In genomic region chr5:67424636-67425035, GRCm38 (mm10) we compare ENCODE assay signal across 14 mouse cellular contexts. TPM values are rescaled to one million over a fixed set of nuclear protein-coding genes. Genes with fewer than 3 reads are reported as not detected.
DNase-seq lines count a peak whose midpoint lies in the region; ATAC-seq and TF ChIP-seq lines count a peak whose summit lies in the region.
"Had no signal": no experiment of that assay in that cellular context is flagged by ENCODE, and none has a peak within 500 bp of the region (broad histone marks: within the 10 kb centered on the region; RNA-seq: fewer than 3 reads in every experiment).

No protein-coding gene starts in this region.

- no peak overlapping the region for H3K27ac ChIP-seq in midbrain, embryonic 11.5 days (ENCODE audit: low read depth, low read length)
- H3K27ac ChIP-seq in midbrain, embryonic 16.5 days (ENCODE audit: low read length), result no peak overlapping the region
- H3K27ac ChIP-seq in hindbrain, embryonic 15.5 days (replicated peaks), result no peak overlapping the region
- H3K27ac ChIP-seq in intestine, postnatal 0 days (ENCODE audit: low read depth, low read length), result no peak overlapping the region
- H3K27ac ChIP-seq: heart, embryonic 13.5 days; kidney, embryonic 15.5 days; liver, embryonic 15.5 days had no signal

- TF ChIP-seq CTCF in intestine, postnatal 0 days (IDR thresholded peaks at IDR 0.05; ENCODE audit: low read depth), result no peak

- no peak overlapping the region for H3K4me2 ChIP-seq in midbrain, embryonic 11.5 days
- no peak overlapping the region; the same call in 1 of the 2 replicates for H3K4me2 ChIP-seq in midbrain, embryonic 16.5 days (ENCODE audit: low read length)
- H3K4me2 ChIP-seq in hindbrain, embryonic 15.5 days, result peak overlapping the region; percentile 84
- no peak overlapping the region for H3K4me2 ChIP-seq in intestine, postnatal 0 days (replicated peaks; ENCODE audit: low read depth)
- H3K4me2 ChIP-seq: kidney, embryonic 15.5 days; liver, embryonic 15.5 days had no signal

- no peak for ATAC-seq in midbrain, embryonic 11.5 days (ENCODE audit: low FRiP score)
- ATAC-seq in midbrain, embryonic 16.5 days, result no peak
- ATAC-seq in hindbrain, embryonic 15.5 days (ENCODE audit: low FRiP score, low read depth), result no peak
- ATAC-seq in intestine, postnatal 0 days, result no peak

- H3K9me3 ChIP-seq in midbrain, embryonic 11.5 days (ENCODE audit: control insufficient read depth, low read length), result no peaks in the 10 kb centered on the region
- no peaks in the 10 kb centered on the region for H3K9me3 ChIP-seq in midbrain, embryonic 16.5 days (replicated peaks; ENCODE audit: control insufficient read depth, low read length, poor library complexity, severe bottlenecking)
- no peaks in the 10 kb centered on the region for H3K9me3 ChIP-seq in hindbrain, embryonic 15.5 days
- no peaks in the 10 kb centered on the region for H3K9me3 ChIP-seq in intestine, postnatal 0 days (ENCODE audit: control insufficient read depth)
- H3K9me3 ChIP-seq: heart, embryonic 13.5 days; kidney, embryonic 15.5 days; liver, embryonic 15.5 days had no signal

- peaks cover 10% of the 10 kb centered on the region for H3K4me1 ChIP-seq in midbrain, embryonic 11.5 days (ENCODE audit: control insufficient read depth, insufficient read depth, low read length)
- H3K4me1 ChIP-seq in midbrain, embryonic 16.5 days (ENCODE audit: control insufficient read depth, insufficient read depth, low read length), result peaks cover 25% of the 10 kb centered on the region
- H3K4me1 ChIP-seq in hindbrain, embryonic 15.5 days (replicated peaks), result peaks cover 38% of the 10 kb centered on the region
- no peaks in the 10 kb centered on the region for H3K4me1 ChIP-seq in intestine, postnatal 0 days (replicated peaks; ENCODE audit: control insufficient read depth, insufficient read depth, low read length)

- H3K36me3 ChIP-seq in midbrain, embryonic 11.5 days (ENCODE audit: control insufficient read depth, insufficient read depth, low read length), result no peaks in the 10 kb centered on the region
- H3K36me3 ChIP-seq in midbrain, embryonic 16.5 days (ENCODE audit: control insufficient read depth, insufficient read depth, low read length), result no peaks in the 10 kb centered on the region
- no peaks in the 10 kb centered on the region for H3K36me3 ChIP-seq in hindbrain, embryonic 15.5 days
- H3K36me3 ChIP-seq in intestine, postnatal 0 days (ENCODE audit: control insufficient read depth, insufficient read depth), result no peaks in the 10 kb centered on the region
- H3K36me3 ChIP-seq: heart, embryonic 13.5 days; kidney, embryonic 15.5 days; liver, embryonic 15.5 days had no signal

- no peak overlapping the region for H3K4me3 ChIP-seq in midbrain, embryonic 11.5 days (ENCODE audit: low read depth, low read length)
- H3K4me3 ChIP-seq in midbrain, embryonic 16.5 days (ENCODE audit: low read depth, low read length), result no peak overlapping the region
- H3K4me3 ChIP-seq in hindbrain, embryonic 15.5 days, result peak overlapping the region; percentile 4; the same call in 1 of the 2 replicates
- H3K4me3 ChIP-seq in intestine, postnatal 0 days (ENCODE audit: low read depth, low read length), result no peak overlapping the region
- H3K4me3 ChIP-seq: kidney, embryonic 15.5 days; liver, embryonic 15.5 days had no signal

- H3K9ac ChIP-seq in midbrain, embryonic 11.5 days (ENCODE audit: low read length), result no peak overlapping the region
- H3K9ac ChIP-seq in midbrain, embryonic 16.5 days (ENCODE audit: low read depth, low read length), result no peak overlapping the region
- no peak overlapping the region for H3K9ac ChIP-seq in hindbrain, embryonic 15.5 days
- no peak overlapping the region for H3K9ac ChIP-seq in intestine, postnatal 0 days (ENCODE audit: low read depth, low read length)
- H3K9ac ChIP-seq: heart, embryonic 13.5 days; kidney, embryonic 15.5 days; liver, embryonic 15.5 days had no signal

- peaks cover 14% of the 10 kb centered on the region for H3K27me3 ChIP-seq in midbrain, embryonic 11.5 days (ENCODE audit: control insufficient read depth, insufficient read depth, low read length)
- H3K27me3 ChIP-seq in midbrain, embryonic 16.5 days (ENCODE audit: control insufficient read depth, insufficient read depth, low read depth, low read length), result no peaks in the 10 kb centered on the region; the same call in 1 of the 2 replicates
- no peaks in the 10 kb centered on the region for H3K27me3 ChIP-seq in hindbrain, embryonic 15.5 days
- H3K27me3 ChIP-seq in intestine, postnatal 0 days (replicated peaks; ENCODE audit: control insufficient read depth, insufficient read depth, low read length), result peaks cover 14% of the 10 kb centered on the region; the same call in 1 of the 2 replicates

- 50% methylated on average over 3 of the region's 3 CpGs for WGBS in midbrain, embryonic 11.5 days
- 31% methylated on average over 3 of the region's 3 CpGs for WGBS in midbrain, embryonic 16.5 days
- 27% methylated on average over 3 of the region's 3 CpGs for WGBS in hindbrain, embryonic 15.5 days
- 56% methylated on average over 3 of the region's 3 CpGs for WGBS in intestine, postnatal 0 days

- peak; percentile 86 for DNase-seq in midbrain, embryonic 11.5 days (ENCODE audit: low spot score, missing footprints)
- DNase-seq in embryo, embryonic 10.5 days (ENCODE audit: low spot score), result peak; percentile 57
- peak; percentile 41 for DNase-seq in retina, embryonic 14.5 days (ENCODE audit: low spot score)
- DNase-seq in right cerebral cortex, postnatal 14 days, result no peak
- no peak for DNase-seq in thymus, postnatal 0 days (ENCODE audit: low spot score)
- DNase-seq: cerebellum, adult 8-10 months; layer of hippocampus, adult 9-11 months; thymus, postnatal 14 days had no signal

RNA-seq across cellular contexts. Expression of gene Bend4, which starts 3.5 kb away (rescaled TPM):
- polyA plus RNA-seq in midbrain, embryonic 11.5 days (2014; fragmentation: Nextera tagmentation; extraction: Ambion mirVana), result 10.8 and 11.3 TPM in 2 replicates
- 12.6 and 13.8 TPM in 2 replicates for polyA plus RNA-seq in midbrain, embryonic 16.5 days (2015; fragmentation: Nextera tagmentation; extraction: Ambion mirVana)
- 10.9 and 12.5 TPM in 2 replicates for polyA plus RNA-seq in hindbrain, embryonic 15.5 days (2015; fragmentation: Nextera tagmentation; extraction: Ambion mirVana)
- polyA plus RNA-seq in intestine, postnatal 0 days (2015; fragmentation: Nextera tagmentation; extraction: Ambion mirVana), result 4.9 and 5.3 TPM in 2 replicates
- polyA plus RNA-seq in thymus, postnatal 0 days (2015; fragmentation: Nextera tagmentation; extraction: Ambion mirVana), result 0.67 and 0.92 TPM in 2 replicates

Comparison
In these comparisons a context has a peak if more than half of its experiments do, and no peak if none do; other contexts are left out.
1. DNase-seq: peak in midbrain, embryonic 11.5 days (single experiment), embryo, embryonic 10.5 days (single experiment) and retina, embryonic 14.5 days (single experiment); none in right cerebral cortex, postnatal 14 days (single experiment) and thymus, postnatal 0 days (single experiment).